Mouse (Mus musculus): ENCODE results near the gene Gimap8. TPM values are rescaled to one million over a fixed set of nuclear protein-coding genes. Genes with fewer than 3 reads are reported as not detected.

Gene Gimap8
- total RNA-seq, 2 experiments from 2014 or later: 4.3 to 5.3 TPM

DNA sequence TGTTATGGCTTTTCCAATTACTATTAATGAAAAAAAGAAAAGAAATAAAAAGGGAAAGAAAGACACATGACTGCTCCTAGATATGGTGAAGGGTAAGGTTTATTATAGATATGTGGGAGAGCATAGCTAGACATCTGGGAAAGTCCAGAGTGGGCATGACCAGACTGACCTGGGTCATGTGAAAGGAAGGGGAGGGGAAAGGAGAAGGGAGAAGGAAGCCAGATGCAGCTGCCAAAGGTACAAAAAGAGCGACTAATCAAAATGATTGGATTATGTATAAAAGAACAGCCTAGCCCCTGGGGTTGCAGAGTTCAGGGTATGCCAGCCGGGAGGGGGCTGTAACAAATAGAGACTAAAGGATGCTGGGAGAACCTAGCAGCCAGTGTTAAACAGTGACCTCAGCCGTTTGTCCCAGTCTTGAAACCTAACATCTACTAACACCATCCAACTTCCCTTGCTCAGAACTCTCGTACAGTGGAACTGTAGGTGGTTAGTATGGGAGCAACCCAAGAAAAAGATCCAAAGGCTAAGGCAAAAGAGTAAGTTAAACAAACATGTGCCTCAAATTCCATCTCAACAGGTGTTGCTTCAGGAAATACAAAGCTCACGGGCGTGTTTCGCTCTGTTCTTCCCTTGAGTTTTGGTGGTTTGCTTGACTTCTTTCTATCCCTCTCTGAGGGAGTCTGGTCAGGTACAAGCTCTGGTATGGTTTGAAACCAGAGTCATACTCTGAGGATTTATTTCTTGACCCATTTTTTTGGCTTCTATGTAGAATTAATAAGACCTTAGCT is 51.2 kb downstream of the Gimap8 start:
- intact Hi-C loops (cut with DNase I; ENCODE audit: low total_unique reads): no loop called here
- DNase-seq: no peak

DNA sequence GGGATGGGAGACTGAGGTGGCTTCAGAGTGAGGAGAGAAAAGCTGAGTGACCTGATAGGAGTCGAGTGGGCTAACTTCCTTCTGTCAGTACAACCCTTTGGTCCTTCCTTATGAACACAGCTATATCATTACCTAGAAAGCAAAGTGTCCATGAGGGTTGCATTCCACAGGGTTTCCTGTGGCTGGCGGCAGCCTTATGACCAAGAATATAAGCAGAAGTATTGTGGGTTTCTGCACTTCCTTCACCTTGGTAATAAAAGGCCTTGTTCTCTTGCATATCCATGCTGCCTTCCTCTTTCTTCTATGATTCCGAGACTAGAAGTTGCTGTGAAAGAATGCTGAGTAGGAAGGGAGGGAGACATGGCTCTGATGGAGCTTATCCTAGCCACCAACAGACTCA is 51.9 kb downstream of the Gimap8 start:
- DNase-seq: no peak
- intact Hi-C loops (cut with DNase I; ENCODE audit: low total_unique reads): no loop called here

DNA sequence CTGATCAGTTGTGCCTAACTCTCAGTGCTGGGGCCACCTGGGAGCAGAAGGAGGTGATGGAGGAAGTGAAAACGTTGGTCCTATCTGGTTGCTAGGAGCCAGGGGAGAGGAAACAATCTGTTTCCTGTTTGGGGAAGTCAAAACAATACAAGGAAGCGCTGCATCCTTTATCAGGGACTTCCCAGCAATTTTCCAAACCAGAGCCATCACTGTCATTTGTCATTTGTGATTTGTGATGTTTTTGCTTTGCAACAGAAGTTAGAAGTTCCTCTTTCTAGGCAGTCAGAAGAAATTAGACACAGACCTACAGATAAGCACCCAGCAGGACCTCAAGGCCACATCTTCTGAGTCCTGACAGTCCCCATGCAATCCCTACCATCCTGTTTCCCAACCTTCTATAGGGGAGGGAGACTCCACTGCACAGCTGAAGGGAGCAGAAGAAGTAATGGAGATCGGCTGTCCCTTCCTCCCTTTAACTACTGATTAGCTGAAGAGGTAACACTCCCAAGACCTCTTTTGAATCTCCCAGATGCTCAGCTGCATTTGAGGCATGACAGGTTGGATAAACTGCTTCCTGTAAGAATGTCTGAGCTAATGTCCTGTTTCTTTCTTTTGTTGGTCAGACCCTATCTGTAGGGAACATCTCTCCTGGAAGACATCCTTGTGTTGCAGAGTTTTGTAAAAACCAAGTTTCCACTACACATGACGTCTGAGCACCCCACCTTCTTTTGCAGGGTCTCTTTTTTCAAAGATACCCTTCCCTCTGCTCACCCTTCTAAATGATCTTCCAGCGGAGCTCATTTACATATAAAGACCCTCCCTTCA is 53.4 kb downstream of the Gimap8 start:
- no peak for DNase-seq
- intact Hi-C loops (cut with DNase I; ENCODE audit: low total_unique reads): no loop called here

DNA sequence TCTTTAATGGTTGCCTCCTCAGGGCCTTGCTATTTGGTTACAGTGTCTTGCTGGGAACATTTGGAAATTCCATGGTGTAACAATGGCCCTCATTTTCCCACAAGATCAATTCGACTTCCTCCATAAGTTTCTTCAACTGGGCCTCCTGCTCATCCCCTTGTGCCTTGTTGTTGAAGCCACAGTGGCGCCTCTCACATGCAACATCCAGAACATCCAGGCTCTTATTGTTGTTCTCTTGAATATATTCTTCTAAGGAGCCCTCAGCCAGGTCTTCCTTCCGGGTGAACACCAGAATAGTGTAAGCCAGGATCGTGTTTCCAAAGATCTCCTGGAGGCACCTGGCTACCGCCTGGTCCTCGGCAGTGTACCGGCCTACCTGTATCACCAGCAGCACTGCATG is 55.1 kb downstream of the Gimap8 start:
- intact Hi-C loops (cut with DNase I; ENCODE audit: low total_unique reads): no loop called here
- no peak for DNase-seq

DNA sequence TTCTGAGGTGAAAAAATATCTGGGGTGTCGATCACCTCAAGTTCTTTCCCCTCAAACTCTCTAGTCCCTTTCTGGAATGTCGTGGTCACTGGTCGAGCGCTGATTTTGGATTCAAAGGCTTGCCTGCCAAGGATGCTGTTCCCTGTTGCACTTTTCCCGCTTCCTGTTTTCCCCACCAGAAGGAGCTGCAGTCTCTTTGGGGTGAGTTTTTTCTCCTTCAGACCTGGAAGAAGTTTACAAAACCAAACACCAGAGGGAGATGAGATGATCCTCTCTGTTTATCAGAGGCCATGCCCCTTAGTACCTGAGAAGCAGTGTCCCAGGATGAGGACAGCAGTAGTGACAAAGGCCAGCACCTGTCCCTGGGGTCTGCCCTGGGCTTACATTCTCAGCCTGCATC is 55.6 kb downstream of the Gimap8 start:
- intact Hi-C loops (cut with DNase I; ENCODE audit: low total_unique reads): no loop called here
- DNase-seq: no peak

DNA sequence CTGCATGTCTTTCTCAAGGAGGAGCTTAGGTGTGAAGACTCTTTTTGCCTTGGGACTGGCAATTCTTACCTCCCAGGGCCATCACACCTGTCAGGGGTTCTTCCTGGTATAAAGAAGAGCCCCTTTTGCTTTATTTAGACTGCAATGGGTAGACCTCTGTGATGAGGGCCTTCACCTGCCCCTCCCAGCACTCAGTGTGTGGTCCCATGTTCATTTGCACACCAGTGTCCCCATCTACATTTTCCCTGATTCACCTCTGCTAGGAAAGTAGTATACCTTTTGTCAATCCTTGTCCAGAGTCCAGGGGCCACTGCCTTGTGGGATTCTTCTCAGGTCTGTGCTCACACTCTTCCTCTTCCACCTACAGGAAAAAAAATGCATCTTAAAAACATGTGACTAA is 57.1 kb downstream of the Gimap8 start:
- intact Hi-C loops (cut with DNase I; ENCODE audit: low total_unique reads): loop anchor here (2.0 kb wide), 1 partner anchor 53 kb away; no protein-coding TSS in a partner anchor
- no peak for DNase-seq

DNA sequence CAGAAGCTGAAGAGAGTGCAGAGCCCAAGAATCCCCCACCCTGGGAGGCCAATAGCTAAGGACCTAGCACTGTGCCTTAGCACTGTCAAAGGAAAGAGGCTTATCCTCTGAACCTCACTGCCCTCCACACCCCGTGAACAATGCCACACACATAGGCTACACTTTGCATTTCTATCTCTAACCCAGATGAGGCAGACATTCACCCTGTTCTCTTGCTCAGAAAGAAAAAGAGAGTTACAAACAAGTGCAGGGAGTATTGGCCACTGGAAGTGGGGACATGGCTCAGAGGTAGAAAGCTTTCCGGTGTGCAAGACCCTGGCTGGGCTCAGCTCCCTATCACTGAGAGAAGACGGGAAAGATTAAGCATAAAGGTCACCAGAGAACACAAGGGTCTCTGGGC is 59.1 kb downstream of the Gimap8 start:
- intact Hi-C loops (cut with DNase I; ENCODE audit: low total_unique reads): no loop called here
- no peak for DNase-seq

Other genes starting within 250 kb of the Gimap8 start
- 10 to 100 TPM; 15.9 to 16.5 TPM for gene Zfp467, start 201.4 kb upstream of the Gimap8 start, total RNA-seq (2021)
- 1 to 10 TPM in 1 of 2 experiments, under 1 TPM in 1; 0.16 to 1.1 TPM for gene Sspo, start 199.0 kb upstream of the Gimap8 start, total RNA-seq (2021)
- 10 to 100 TPM; 48.6 to 48.9 TPM for gene Atp6v0e2, start 109.6 kb upstream of the Gimap8 start, total RNA-seq (2021)
- 10 to 100 TPM; 13.2 to 15.4 TPM for gene Lrrc61, start 92.4 kb upstream of the Gimap8 start, total RNA-seq (2021)
- 10 to 100 TPM; 22.2 to 35.7 TPM for gene Rarres2, start 74.4 kb upstream of the Gimap8 start, total RNA-seq (2021)
- gene Gm45021, start 57.6 kb upstream of the Gimap8 start, total RNA-seq (2021): not detected
- 10 to 100 TPM; 18.5 to 19.0 TPM for gene Repin1, start 53.4 kb upstream of the Gimap8 start, total RNA-seq (2021)
- gene Gm44965, start 53.3 kb upstream of the Gimap8 start, total RNA-seq (2021): 1 to 10 TPM in 1 of 2 experiments, not detected in 1; 2.0 TPM
- 1 to 10 TPM; 5.2 to 5.5 TPM for gene Zfp775, start 45.2 kb upstream of the Gimap8 start, total RNA-seq (2021)
- gene AI854703, start 20.5 kb upstream of the Gimap8 start, total RNA-seq (2021): under 1 TPM; 0.40 to 0.45 TPM
- 1 to 10 TPM; 1.6 to 2.2 TPM for gene Gimap9, start 28.9 kb downstream of the Gimap8 start, total RNA-seq (2021)
- 10 to 100 TPM; 10.7 to 12.5 TPM for gene Gimap4, start 37.3 kb downstream of the Gimap8 start, total RNA-seq (2021)
- 10 to 100 TPM; 21.8 to 22.0 TPM for gene Gimap6, start 61.0 kb downstream of the Gimap8 start, total RNA-seq (2021)
- gene Gm28053, start 71.4 kb downstream of the Gimap8 start, total RNA-seq (2021): 1 to 10 TPM; 1.8 to 4.3 TPM
- gene Gimap7, start 71.4 kb downstream of the Gimap8 start, total RNA-seq (2021): not detected
- 1 to 10 TPM; 5.7 to 6.4 TPM for gene Gimap1, start 91.8 kb downstream of the Gimap8 start, total RNA-seq (2021)
- 1 to 10 TPM; 3.6 to 4.5 TPM for gene Gimap5, start 99.0 kb downstream of the Gimap8 start, total RNA-seq (2021)
- under 1 TPM in 1 of 2 experiments, not detected in 1; 0.22 TPM for gene Gimap3, start 123.6 kb downstream of the Gimap8 start, total RNA-seq (2021)
- gene Tmem176a, start 193.7 kb downstream of the Gimap8 start, total RNA-seq (2021): 1 to 10 TPM; 8.1 to 9.1 TPM
- 10 to 100 TPM; 19.5 to 26.1 TPM for gene Tmem176b, start 194.3 kb downstream of the Gimap8 start, total RNA-seq (2021)
- not detected for gene Aoc1, start 225.7 kb downstream of the Gimap8 start, total RNA-seq (2021)

Data from gastrocnemius, postnatal 14 days (tissue).